Comparison of ENCODE assay signal across 16 mouse cellular contexts in the genomic region with DNA sequence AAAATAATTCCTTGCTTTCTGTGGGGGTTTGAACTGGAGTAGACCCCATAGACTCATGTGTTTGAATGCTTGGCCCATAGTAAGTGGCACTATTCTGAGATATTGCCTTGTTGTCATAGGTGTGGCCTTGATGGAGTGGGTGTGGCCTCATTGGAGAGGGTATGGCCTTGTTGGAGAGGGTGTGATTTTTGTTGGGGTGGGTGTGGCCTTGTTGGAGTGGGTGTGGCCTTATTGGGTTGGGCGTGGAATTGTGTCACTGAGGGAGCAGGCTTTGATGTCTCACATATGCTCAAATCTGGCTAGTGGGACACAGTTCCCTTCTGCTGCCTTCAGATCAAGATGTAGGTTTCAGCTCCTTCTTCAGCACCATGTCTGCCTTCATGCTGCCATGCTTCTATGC.
"Had no signal": no experiment of that assay in that cellular context is flagged by ENCODE, and none has a peak within 500 bp of the region (broad histone marks: within the 10 kb centered on the region; RNA-seq: fewer than 3 reads in every experiment).

No protein-coding gene starts in this region.

- H3K4me3 ChIP-seq: neural tube, embryonic 13.5 days; neural tube, embryonic 15.5 days; stomach, embryonic 15.5 days had no signal

- H3K27ac ChIP-seq: neural tube, embryonic 13.5 days; neural tube, embryonic 15.5 days; stomach, embryonic 15.5 days; stomach, postnatal 0 days had no signal

- DNase-seq: retina, postnatal 1 day; right cerebral cortex, adult 18-20 months; right cerebral cortex, postnatal 14 days; right cerebral cortex, postnatal 25 days; right cerebral cortex, postnatal 4 days; spleen, adult 18-20 months; thymus, adult 18-20 months; thymus, adult 2 months; thymus, postnatal 14 days; thymus, postnatal 25 days; thymus, postnatal 36 days; thymus, postnatal 4 days had no signal

- H3K36me3 ChIP-seq: neural tube, embryonic 13.5 days; neural tube, embryonic 15.5 days; stomach, embryonic 15.5 days had no signal

- H3K27me3 ChIP-seq: stomach, embryonic 15.5 days had no signal

- H3K4me1 ChIP-seq: stomach, embryonic 15.5 days had no signal

- H3K4me2 ChIP-seq: neural tube, embryonic 13.5 days; neural tube, embryonic 15.5 days; stomach, embryonic 15.5 days had no signal

- H3K9ac ChIP-seq: neural tube, embryonic 13.5 days; neural tube, embryonic 15.5 days; stomach, embryonic 15.5 days had no signal

- H3K9me3 ChIP-seq: neural tube, embryonic 13.5 days; neural tube, embryonic 15.5 days; stomach, embryonic 15.5 days had no signal
